Mouse (Mus musculus) lung, adult 2 months (tissue): ENCODE measurements at regions not wholly inside any gene's neighbourhood (a gene's known extent, or its start where the extent isn't known, plus 50 kb on each side); places are given as distances from the start of the nearest gene placed in this dataset.

ENCODE experiments used
- CTCF ChIP-seq: fragments of 200-500 bp; IDR thresholded peaks from 2 replicates; pipeline ENCODE4 v1.5.1; 2011; ENCODE audit warnings: mild to moderate bottlenecking, low read length, control low read depth; ENCODE audit not compliant: insufficient read depth
- POLR2A ChIP-seq: fragments of 200-500 bp; IDR thresholded peaks from 2 replicates; pipeline ENCODE4 v1.6.1; 2011; ENCODE audit warnings: low read depth, mild to moderate bottlenecking, control low read depth, low read length, borderline replicate concordance; ENCODE audit errors: extremely low read depth

DNA sequence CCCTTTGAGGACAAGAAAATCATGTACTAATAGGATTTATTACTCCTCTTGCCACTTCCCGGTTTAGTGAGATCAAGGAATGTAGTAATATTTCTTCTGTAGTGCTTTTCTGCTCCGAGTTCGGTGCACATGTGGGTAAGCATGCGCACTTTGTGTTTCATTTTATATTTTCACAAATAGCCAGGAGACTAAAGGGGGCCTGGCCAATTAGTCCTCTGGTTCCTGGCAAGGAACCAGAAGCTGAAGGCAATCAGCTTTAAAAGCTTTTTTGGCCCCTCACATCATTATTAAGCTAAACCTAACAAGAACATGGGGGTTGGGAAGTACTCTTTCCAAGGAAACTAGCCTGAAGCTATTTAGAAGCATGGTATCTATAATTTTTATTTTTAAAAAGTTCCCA, 134.2 kb downstream of the Fzd1 start:
- TF ChIP-seq CTCF: no peak
- TF ChIP-seq POLR2A: no peak
